Mouse (Mus musculus) kidney, embryonic 14.5 days (tissue): ENCODE measurements at regions not wholly inside any gene's neighbourhood (a gene's known extent, or its start where the extent isn't known, plus 50 kb on each side); places are given as distances from the start of the nearest gene placed in this dataset.

ENCODE experiments used
- ATAC-seq: fragments of 200-750 bp; cut with Nextera tagmentation; 2 replicates; pipeline ENCODE4 v1.8.0; 2017; ENCODE audit warnings: moderate number of reproducible peaks, mild to moderate bottlenecking, moderate TSS enrichment, moderate library complexity; ENCODE audit not compliant: low FRiP score, low TSS enrichment
- H3K27ac ChIP-seq: fragments of 300-500 bp; sonication (generic); 2 replicates; pipeline ENCODE4 v1.5.1; 2014; ENCODE audit warnings: low read depth, mild to moderate bottlenecking, low read length, moderate library complexity, mixed read lengths
- H3K27me3 ChIP-seq: fragments of 300-500 bp; sonication (generic); 2 replicates; pipeline ENCODE4 v1.6.1; 2014; ENCODE audit warnings: mild to moderate bottlenecking, low read length; ENCODE audit not compliant: control insufficient read depth, insufficient read depth
- H3K36me3 ChIP-seq: fragments of 300-500 bp; sonication (generic); 2 replicates; pipeline ENCODE4 v1.6.1; 2014; ENCODE audit warnings: low read length, mixed read lengths; ENCODE audit not compliant: control insufficient read depth, insufficient read depth
- H3K4me1 ChIP-seq: fragments of 300-500 bp; sonication (generic); 2 replicates; pipeline ENCODE4 v1.6.1; 2014; ENCODE audit warnings: low read length, mixed read lengths; ENCODE audit not compliant: control insufficient read depth, insufficient read depth
- H3K4me2 ChIP-seq: fragments of 300-500 bp; sonication (generic); replicated peaks from 2 replicates; pipeline ENCODE4 v1.6.1; 2014; ENCODE audit warnings: low read depth, mild to moderate bottlenecking, low read length
- H3K4me3 ChIP-seq: fragments of 300-500 bp; sonication (generic); 2 replicates; pipeline ENCODE4 v1.5.1; 2014; ENCODE audit warnings: mild to moderate bottlenecking, low read length
- H3K9ac ChIP-seq: fragments of 300-500 bp; sonication (generic); 2 replicates; pipeline ENCODE4 v1.6.1; 2014; ENCODE audit warnings: low read depth, mild to moderate bottlenecking, low read length, moderate library complexity
- H3K9me3 ChIP-seq: fragments of 300-500 bp; sonication (generic); 2 replicates; pipeline ENCODE4 v1.6.1; 2016; ENCODE audit warnings: low read length; ENCODE audit not compliant: control insufficient read depth
- WGBS: fragments of 180-500 bp; shearing (Covaris S2); extraction: QIAGEN DNeasy Blood & Tissue Kit; methylation state at CpG from one replicate; pipeline ENCODE4 v1.1.7; 2014; 5-methylcytosine and 5-hydroxymethylcytosine counted together

GRCm38 (mm10) chr3:9200156-9200555 is 409.7 kb downstream of the Zfp704 start:
- WGBS: 82% methylated on average over 5 of the region's 5 CpGs
- no peak overlapping the region for H3K9ac ChIP-seq
- H3K27ac ChIP-seq: no peak overlapping the region
- ATAC-seq: no peak
- no peaks in the 10 kb centered on the region for H3K36me3 ChIP-seq
- H3K4me2 ChIP-seq: no peak overlapping the region
- no peaks in the 10 kb centered on the region for H3K9me3 ChIP-seq
- H3K27me3 ChIP-seq: no peaks in the 10 kb centered on the region
- no peaks in the 10 kb centered on the region for H3K4me1 ChIP-seq
- no peak overlapping the region for H3K4me3 ChIP-seq

DNA sequence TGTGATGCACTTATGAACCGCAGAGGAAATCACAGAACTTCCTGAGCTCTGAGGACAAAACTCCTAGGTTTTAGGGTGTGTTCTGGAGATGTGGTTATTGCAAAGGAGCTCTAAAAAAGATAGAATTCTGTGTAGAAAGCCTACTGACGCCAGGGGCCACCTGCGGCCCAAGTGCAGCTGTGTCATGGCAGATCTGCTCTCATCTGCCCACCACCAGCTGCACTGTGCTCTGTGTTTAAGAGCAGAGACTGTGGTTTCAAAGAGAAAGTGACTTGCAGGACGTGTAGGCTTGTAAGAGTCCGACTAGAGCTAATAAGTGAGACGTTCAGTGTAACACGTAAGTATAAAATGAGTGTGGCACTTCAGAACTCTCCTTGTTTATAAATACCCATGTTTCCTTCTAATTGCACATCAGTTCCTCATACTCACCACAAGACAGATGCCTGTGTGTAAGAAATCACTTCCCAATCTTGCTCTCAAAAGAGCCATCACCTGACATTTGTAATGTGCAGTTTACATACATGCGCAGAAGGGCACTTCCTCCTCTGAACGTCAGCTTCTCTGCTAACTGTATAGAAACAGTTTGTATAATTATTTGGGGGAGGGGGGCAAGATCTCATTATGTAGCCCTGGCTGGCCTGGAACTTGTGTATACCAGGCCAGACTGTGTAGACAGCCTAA is 411.1 kb downstream of the Zfp704 start:
- Histone ChIP-seq H3K4me2 (no peak overlapping the region), H3K36me3 (no peaks in the 10 kb centered on the region), H3K4me1 (no peaks in the 10 kb centered on the region), H3K4me3 (no peak overlapping the region), H3K9ac (no peak overlapping the region), H3K9me3 (no peaks in the 10 kb centered on the region), H3K27ac (no peak overlapping the region), H3K27me3 (no peaks in the 10 kb centered on the region)
- no peak for ATAC-seq
- whole genome bisulfite sequencing: 89% methylated on average over 9 of the region's 9 CpGs

- WGBS: 81% methylated on average over 8 of the region's 8 CpGs
- no peak overlapping the region for H3K27ac ChIP-seq
Measured at GRCm38 (mm10) chr3:9195781-9196180, 414.1 kb downstream of the Zfp704 start.

GRCm38 (mm10) chr3:9189366-9190287 is 420.3 kb downstream of the Zfp704 start:
- H3K4me2 ChIP-seq: no peak overlapping the region
- H3K4me3 ChIP-seq: no peak overlapping the region
- no peaks in the 10 kb centered on the region for H3K36me3 ChIP-seq
- no peak overlapping the region for H3K9ac ChIP-seq
- H3K9me3 ChIP-seq: no peaks in the 10 kb centered on the region
- 82% methylated on average over 15 of the region's 15 CpGs for WGBS
- H3K4me1 ChIP-seq: no peaks in the 10 kb centered on the region
- H3K27ac ChIP-seq: no peak overlapping the region
- no peaks in the 10 kb centered on the region for H3K27me3 ChIP-seq
- ATAC-seq: no peak

More at GRCm38 (mm10) chr3:9195781-9196180, 414.1 kb downstream of the Zfp704 start:
- Histone ChIP-seq H3K4me3 (no peak overlapping the region), H3K27me3 (no peaks in the 10 kb centered on the region), H3K4me1 (no peaks in the 10 kb centered on the region), H3K36me3 (no peaks in the 10 kb centered on the region), H3K9ac (no peak overlapping the region), H3K9me3 (no peaks in the 10 kb centered on the region), H3K4me2 (no peak overlapping the region)
- no peak for ATAC-seq

- Histone ChIP-seq H3K4me1 (no peaks in the 10 kb centered on the region), H3K27ac (no peak overlapping the region), H3K9ac (no peak overlapping the region), H3K9me3 (no peaks in the 10 kb centered on the region), H3K4me3 (no peak overlapping the region), H3K27me3 (no peaks in the 10 kb centered on the region), H3K4me2 (no peak overlapping the region), H3K36me3 (no peaks in the 10 kb centered on the region)
- 79% methylated on average over 6 of the region's 6 CpGs for WGBS
- ATAC-seq: no peak
Measured at GRCm38 (mm10) chr3:9186364-9187120, 423.3 kb downstream of the Zfp704 start.

- Histone ChIP-seq H3K4me2 (no peak overlapping the region), H3K27me3 (no peaks in the 10 kb centered on the region), H3K9me3 (no peaks in the 10 kb centered on the region), H3K4me3 (no peak overlapping the region), H3K9ac (no peak overlapping the region), H3K4me1 (no peaks in the 10 kb centered on the region), H3K36me3 (no peaks in the 10 kb centered on the region), H3K27ac (no peak overlapping the region)
- 90% methylated on average over 11 of the region's 11 CpGs for WGBS
- ATAC-seq: no peak
Measured at GRCm38 (mm10) chr3:9181576-9181975, 428.3 kb downstream of the Zfp704 start.

- WGBS: 68% methylated on average over 6 of the region's 6 CpGs
- H3K4me3 ChIP-seq: no peak overlapping the region
- no peaks in the 10 kb centered on the region for H3K36me3 ChIP-seq
- no peaks in the 10 kb centered on the region for H3K4me1 ChIP-seq
- H3K9me3 ChIP-seq: no peaks in the 10 kb centered on the region
- ATAC-seq: no peak
- no peak overlapping the region for H3K4me2 ChIP-seq
- no peak overlapping the region for H3K9ac ChIP-seq
- H3K27ac ChIP-seq: no peak overlapping the region
- no peaks in the 10 kb centered on the region for H3K27me3 ChIP-seq
Measured at GRCm38 (mm10) chr3:9179641-9180040, 430.2 kb downstream of the Zfp704 start.

- WGBS: 63% methylated on average over 2 of the region's 2 CpGs
- Histone ChIP-seq H3K4me1 (peaks cover 5% of the 10 kb centered on the region; the same call in 1 of the 2 replicates), H3K4me2 (no peak overlapping the region), H3K9me3 (no peaks in the 10 kb centered on the region), H3K9ac (no peak overlapping the region), H3K27me3 (no peaks in the 10 kb centered on the region), H3K36me3 (no peaks in the 10 kb centered on the region), H3K27ac (peak overlapping the region; percentile 69), H3K4me3 (no peak overlapping the region)
- ATAC-seq: no peak; the same call in 1 of the 2 replicates
Measured at GRCm38 (mm10) chr3:9174517-9174832, 435.4 kb downstream of the Zfp704 start.
